Mouse (Mus musculus) kidney, postnatal 0 days (tissue): ENCODE results near the gene Mum1. TPM values are rescaled to one million over a fixed set of nuclear protein-coding genes. Genes with fewer than 3 reads are reported as not detected.
A peak's percentile ranks its signal among the peaks of the same experiment; 100 is the strongest.

ENCODE experiments used
- ATAC-seq: fragments of 200-750 bp; cut with Nextera tagmentation; replicated peaks from 2 replicates; pipeline ENCODE4 v1.8.0; 2017; ENCODE audit warnings: low read depth, moderate number of reproducible peaks, moderate TSS enrichment, moderate library complexity; ENCODE audit not compliant: low FRiP score
- DNase-seq: peaks from one replicate; pipeline ENCODE4 v3.0.0-alpha.2; 2016; ENCODE audit warnings: low spot score
- H3K27ac ChIP-seq: fragments of 300-500 bp; sonication (generic); 2 replicates; pipeline ENCODE4 v1.5.1; 2014; ENCODE audit warnings: mild to moderate bottlenecking
- H3K27me3 ChIP-seq: fragments of 300-500 bp; sonication (generic); 2 replicates; pipeline ENCODE4 v1.6.1; 2014; ENCODE audit warnings: low read length, mixed read lengths; ENCODE audit not compliant: insufficient read depth
- H3K36me3 ChIP-seq: fragments of 300-500 bp; sonication (generic); 2 replicates; pipeline ENCODE4 v1.6.1; 2014; ENCODE audit warnings: low read length, mixed read lengths; ENCODE audit not compliant: insufficient read depth
- H3K4me1 ChIP-seq: fragments of 300-500 bp; sonication (generic); replicated peaks from 2 replicates; pipeline ENCODE4 v1.6.1; 2014; ENCODE audit warnings: antibody characterized with exemption, low read length, mixed read lengths; ENCODE audit not compliant: insufficient read depth
- H3K4me2 ChIP-seq: fragments of 300-500 bp; sonication (generic); 2 replicates; pipeline ENCODE4 v1.6.1; 2014; ENCODE audit warnings: mild to moderate bottlenecking, low read length, moderate library complexity, mixed read lengths
- H3K4me3 ChIP-seq: fragments of 300-500 bp; sonication (generic); replicated peaks from 2 replicates; pipeline ENCODE4 v1.5.1; 2014; ENCODE audit warnings: low read depth, low read length
- H3K9ac ChIP-seq: fragments of 300-500 bp; sonication (generic); 2 replicates; pipeline ENCODE4 v1.6.1; 2014; ENCODE audit warnings: low read depth, low read length
- H3K9me3 ChIP-seq: fragments of 300-500 bp; sonication (generic); replicated peaks from 2 replicates; pipeline ENCODE4 v1.6.1; 2016; ENCODE audit warnings: low read length, inconsistent platforms, mixed read lengths
- CTCF ChIP-seq: IDR thresholded peaks from 2 replicates; pipeline ENCODE4 v1.5.1; 2016; ENCODE audit warnings: antibody characterized with exemption, low read depth, mild to moderate bottlenecking, moderate library complexity
- WGBS: fragments of 180-500 bp; shearing (Covaris S2); extraction: QIAGEN DNeasy Blood & Tissue Kit; methylation state at CpG from one replicate; pipeline ENCODE4 v1.1.7; 2014; 5-methylcytosine and 5-hydroxymethylcytosine counted together
- microRNA-seq: library from miRNA; unstranded; fragments of <30 nt; microRNA quantifications from one replicate; pipeline ENCODE4, GENCODE M21; 2016
- polyA plus RNA-seq: library from polyadenylated mRNA; unstranded; fragments of >200 nt; fragmentation: Nextera tagmentation; extraction: Ambion mirVana; gene quantifications from 2 replicates; pipeline ENCODE4 v1.2.1, GENCODE M21; 2015

Mum1 gene
- polyA plus RNA-seq, 1 experiment from 2014 or later, result 44.2 TPM

- Histone ChIP-seq H3K4me2 (peak within 1 kb of the TSS; percentile 90), H3K9ac (peak within 1 kb of the TSS; percentile 99), H3K27ac (peak within 1 kb of the TSS; percentile 95), H3K4me1 (no peaks in the 10 kb centered on the region; the same call in 1 of the 2 replicates), H3K36me3 (peaks cover 17% of the 10 kb centered on the region), H3K9me3 (no peaks in the 10 kb centered on the region), H3K4me3 (peak within 1 kb of the TSS; percentile 97), H3K27me3 (peaks cover 4% of the 10 kb centered on the region; the same call in 1 of the 2 replicates)
- under 1% methylated on average over 72 of the region's 72 CpGs for WGBS
- ATAC-seq (peak; percentile 89), DNase-seq (peak; percentile 99)
- TF ChIP-seq CTCF, result peak; percentile 77
These were observed 66.3 kb downstream of the Mum1 start, which contains the start of gene Rps15 for GRCm38 (mm10) chr10:80292251-80293146. TSS of gene Rps15 (plus strand) at chr10:80292453.

GRCm38 (mm10) chr10:80293325-80293724 is 67.1 kb downstream of the Mum1 start:
- Histone ChIP-seq H3K4me3 (peak overlapping the region; percentile 97), H3K36me3 (peaks cover 14% of the 10 kb centered on the region; the same call in 1 of the 2 replicates), H3K9ac (peak overlapping the region; percentile 99), H3K27ac (peak overlapping the region; percentile 95), H3K4me2 (peak overlapping the region; percentile 90), H3K4me1 (no peaks in the 10 kb centered on the region; the same call in 1 of the 2 replicates), H3K27me3 (peaks cover 8% of the 10 kb centered on the region; the same call in 1 of the 2 replicates), H3K9me3 (no peaks in the 10 kb centered on the region)
- 15% methylated on average over 14 of the region's 14 CpGs for WGBS
- no peak for ATAC-seq
- DNase-seq, result no peak
- peak; percentile 22; the same call in 1 of the 2 replicates for TF ChIP-seq CTCF

Small RNA genes lying within 50 kb of the gene (microRNA-seq; reads per million reads assigned to microRNA genes)
- 0.80 reads per million for gene Mir6911

Other genes with a start within 250 kb of the Mum1 start
- 23.7 and 26.6 TPM in 2 replicates for gene Tmem259, start 242.1 kb upstream of the Mum1 start, polyA plus RNA-seq
- 221 and 261 TPM in 2 replicates for gene Cnn2, start 237.8 kb upstream of the Mum1 start, polyA plus RNA-seq
- 2.4 and 2.6 TPM in 2 replicates for gene Abca7, start 229.9 kb upstream of the Mum1 start, polyA plus RNA-seq
- gene Arhgap45, start 209.8 kb upstream of the Mum1 start, polyA plus RNA-seq, result 4.0 and 4.6 TPM in 2 replicates
- 208 and 210 TPM in 2 replicates for gene Polr2e, start 186.6 kb upstream of the Mum1 start, polyA plus RNA-seq
- gene Gpx4, start 179.3 kb upstream of the Mum1 start, polyA plus RNA-seq, result 901 and 946 TPM in 2 replicates
- gene Sbno2, start 120.9 kb upstream of the Mum1 start, polyA plus RNA-seq, result 9.6 and 10.5 TPM in 2 replicates
- gene Stk11, start 110.6 kb upstream of the Mum1 start, polyA plus RNA-seq, result 14.2 and 15.1 TPM in 2 replicates
- 936 and 986 TPM in 2 replicates for gene Atp5d, start 87.8 kb upstream of the Mum1 start, polyA plus RNA-seq
- 4.7 and 6.4 TPM in 2 replicates for gene Cbarp, start 85.6 kb upstream of the Mum1 start, polyA plus RNA-seq
- gene Midn, start 78.2 kb upstream of the Mum1 start, polyA plus RNA-seq, result 13.7 and 18.6 TPM in 2 replicates
- gene Cirbp, start 60.4 kb upstream of the Mum1 start, polyA plus RNA-seq, result 290 and 317 TPM in 2 replicates
- 9.3 and 11.0 TPM in 2 replicates for gene 1600002K03Rik, start 53.5 kb upstream of the Mum1 start, polyA plus RNA-seq
- 10.2 and 10.5 TPM in 2 replicates for gene Efna2, start 47.0 kb upstream of the Mum1 start, polyA plus RNA-seq
- gene Ndufs7, start 22.7 kb downstream of the Mum1 start, polyA plus RNA-seq, result 537 and 556 TPM in 2 replicates
- gene Gamt, start 34.6 kb downstream of the Mum1 start, polyA plus RNA-seq, result 25.5 and 26.0 TPM in 2 replicates
- 43.7 and 44.6 TPM in 2 replicates for gene Dazap1, start 35.1 kb downstream of the Mum1 start, polyA plus RNA-seq
- gene Rps15, start 66.0 kb downstream of the Mum1 start, polyA plus RNA-seq, result 974 and 1,069 TPM in 2 replicates
- gene Apc2, start 69.5 kb downstream of the Mum1 start, polyA plus RNA-seq, result 0.51 and 0.86 TPM in 2 replicates
- gene 2310011J03Rik, start 94.1 kb downstream of the Mum1 start, polyA plus RNA-seq, result 52.2 and 53.6 TPM in 2 replicates
- 5.4 and 5.9 TPM in 2 replicates for gene Pcsk4, start 103.1 kb downstream of the Mum1 start, polyA plus RNA-seq
- gene Reep6, start 103.5 kb downstream of the Mum1 start, polyA plus RNA-seq, result 11.7 and 12.1 TPM in 2 replicates
- 3.0 and 3.2 TPM in 2 replicates for gene Adamtsl5, start 122.0 kb downstream of the Mum1 start, polyA plus RNA-seq
- gene Plk5, start 130.0 kb downstream of the Mum1 start, polyA plus RNA-seq, result 0.51 and 1.0 TPM in 2 replicates
- 6.6 and 7.8 TPM in 2 replicates for gene Mex3d, start 161.2 kb downstream of the Mum1 start, polyA plus RNA-seq
- gene Mbd3, start 173.1 kb downstream of the Mum1 start, polyA plus RNA-seq, result 163 and 165 TPM in 2 replicates
- gene Uqcr11, start 180.4 kb downstream of the Mum1 start, polyA plus RNA-seq, result 1,117 and 1,253 TPM in 2 replicates
- 76.4 and 83.7 TPM in 2 replicates for gene Tcf3, start 207.2 kb downstream of the Mum1 start, polyA plus RNA-seq